Mouse (Mus musculus) activated CD4-positive, CD25-positive, alpha-beta regulatory T cell (primary cell): ENCODE measurements around the gene Gns. TPM values are rescaled to one million over a fixed set of nuclear protein-coding genes. Genes with fewer than 3 reads are reported as not detected.

ENCODE experiments used
- polyA plus RNA-seq, 2 experiments: library from polyadenylated mRNA; unstranded; fragments of 100-300 nt; shearing (Covaris generic); gene quantifications; one replicate each; pipeline ENCODE4 v1.2.1; 2017

Gns gene
- polyA plus RNA-seq, result 10 to 100 TPM; 21.8 to 34.2 TPM

DNA sequence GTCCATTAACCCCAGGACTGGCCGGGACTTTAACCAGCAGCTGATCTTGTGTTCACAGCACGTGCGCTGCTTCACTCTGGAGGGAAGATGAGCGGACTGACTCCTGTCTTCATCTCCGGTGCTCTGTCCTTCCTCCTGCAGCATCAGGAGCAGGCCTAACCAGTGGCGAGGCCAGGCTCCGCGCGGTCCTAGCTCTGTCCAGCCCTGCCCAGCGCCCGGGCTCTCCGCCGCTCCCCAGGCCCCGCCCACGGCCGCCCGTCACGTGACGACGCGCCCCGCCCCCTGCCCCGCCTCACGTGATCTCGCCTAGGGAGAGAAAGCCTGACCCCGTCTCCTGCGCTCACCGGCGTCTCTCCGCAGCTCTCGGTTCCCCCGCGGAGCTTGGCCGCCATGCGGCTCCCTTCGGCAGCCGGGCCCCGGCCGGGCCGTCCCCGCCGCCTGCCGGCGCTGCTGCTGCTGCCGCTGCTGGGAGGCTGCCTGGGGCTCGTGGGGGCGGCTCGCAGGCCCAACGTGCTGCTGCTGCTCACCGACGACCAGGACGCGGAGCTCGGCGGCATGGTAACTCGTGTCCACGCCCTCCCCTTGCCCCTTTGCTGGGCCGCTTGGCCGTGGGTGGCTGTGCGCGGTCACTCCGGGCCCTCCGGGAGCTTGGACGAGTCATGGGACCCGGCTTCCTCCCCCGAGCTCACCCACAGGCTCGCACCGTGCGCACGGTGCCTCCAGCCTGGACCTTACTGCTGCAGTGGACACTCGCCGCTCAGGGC lies at the start of gene Gns:
Gene Gns, plus strand, starts transcription at position 290 of the 764 bp plus-strand sequence.

DNA sequence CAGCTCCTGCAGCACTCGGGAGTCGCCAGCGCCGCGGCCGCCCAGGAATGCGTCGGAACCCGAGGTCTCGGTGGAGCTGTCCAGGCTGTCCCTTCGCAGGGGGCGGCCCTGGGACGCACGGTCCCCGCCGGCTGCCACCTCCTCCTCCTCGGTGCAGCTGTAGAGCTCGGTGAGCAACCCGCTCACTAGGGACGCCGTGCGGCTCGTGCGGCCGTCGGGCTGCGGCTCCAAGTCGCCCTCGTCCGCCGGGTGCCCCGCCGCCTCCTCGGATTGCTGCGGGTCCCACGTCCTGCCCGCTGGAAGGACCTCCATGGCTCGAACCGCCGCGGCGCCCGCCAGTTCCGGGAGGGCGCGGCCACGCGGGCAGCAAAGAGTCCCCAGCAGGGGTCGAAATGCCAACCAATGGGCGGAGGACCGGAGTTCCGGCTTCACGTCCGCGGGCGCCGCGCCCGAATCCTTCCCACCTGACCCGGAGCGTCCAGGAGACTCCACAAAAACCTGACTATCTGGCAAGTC lies 13.8 kb upstream of the Gns start, which contains the start of gene Tbc1d30:
Gene Tbc1d30, minus strand, starts transcription at position 213 of the 516 bp plus-strand sequence.

Other genes starting within 250 kb of the Gns start
- gene Tbc1d30, start 13.8 kb upstream of the Gns start, polyA plus RNA-seq, result 10 to 100 TPM in 1 of 2 experiments, 1 to 10 TPM in 1; 7.0 to 11.9 TPM
- 10 to 100 TPM; 13.8 to 20.6 TPM for gene Rassf3, start 111.3 kb downstream of the Gns start, polyA plus RNA-seq
- 10 to 100 TPM; 83.8 to 85.1 TPM for gene Tbk1, start 221.7 kb downstream of the Gns start, polyA plus RNA-seq